9 mouse cellular contexts compared by ENCODE assay signal in genomic region chr2:167230554-167230953, GRCm38 (mm10). TPM values are rescaled to one million over a fixed set of nuclear protein-coding genes. Genes with fewer than 3 reads are reported as not detected.
DNase-seq lines count a peak whose midpoint lies in the region; ATAC-seq and TF ChIP-seq lines count a peak whose summit lies in the region.
"Had no signal": no experiment of that assay in that cellular context is flagged by ENCODE, and none has a peak within 500 bp of the region (broad histone marks: within the 10 kb centered on the region; RNA-seq: fewer than 3 reads in every experiment).

No protein-coding gene starts in this region.

- no peaks in the 10 kb centered on the region for H3K27me3 ChIP-seq in neural tube, embryonic 12.5 days (replicated peaks)
- no peaks in the 10 kb centered on the region for H3K27me3 ChIP-seq in kidney, adult 2 months (replicated peaks; ENCODE audit: control insufficient read depth, insufficient read depth, low read length)

- peaks cover 7% of the 10 kb centered on the region for H3K4me1 ChIP-seq in bone marrow macrophage, adult 2 months (ENCODE audit: control insufficient read depth, insufficient read depth, low read length)
- no peaks in the 10 kb centered on the region; the same call in 1 of the 2 replicates for H3K4me1 ChIP-seq in neural tube, embryonic 12.5 days
- peaks cover 4% of the 10 kb centered on the region; the same call in 1 of the 2 replicates for H3K4me1 ChIP-seq in kidney, adult 2 months (ENCODE audit: control insufficient read depth, insufficient read depth, low read length)

- WGBS in neural tube, embryonic 12.5 days: 12% methylated on average over 15 of the region's 15 CpGs
- WGBS in kidney, adult 2 months: 32% methylated on average over 15 of the region's 15 CpGs

- ATAC-seq in neural tube, embryonic 12.5 days (ENCODE audit: low FRiP score, low read depth): no peak

- peak; percentile 44 to 60 for DNase-seq in kidney, postnatal 4 days
- no peak for DNase-seq in kidney, adult 11 months
- peak; percentile 18 for DNase-seq in induced T-regulatory cell, adult 2 months (ENCODE audit: low read depth)
- DNase-seq in ovary, postnatal 36 days (ENCODE audit: low spot score): no peak
- no peak for DNase-seq in Muller cell, postnatal 12 days (ENCODE audit: inconsistent ontology term)
- no peak for DNase-seq in kidney, adult 2 months
- DNase-seq: left cerebral cortex, postnatal 4 days had no signal

- no peaks in the 10 kb centered on the region for H3K9me3 ChIP-seq in neural tube, embryonic 12.5 days

- H3K9ac ChIP-seq in neural tube, embryonic 12.5 days: no peak overlapping the region

- H3K4me3 ChIP-seq in bone marrow macrophage, adult 2 months (ENCODE audit: insufficient read depth, low read length): peak overlapping the region; percentile 29; the same call in 1 of the 2 replicates
- 0 out of 2 replicates have a peak overlapping the region, but pooled peaks have one; percentile 5 for H3K4me3 ChIP-seq in neural tube, embryonic 12.5 days
- no peak overlapping the region for H3K4me3 ChIP-seq in kidney, adult 2 months (ENCODE audit: insufficient read depth, low read depth, low read length)

- no peak overlapping the region for H3K27ac ChIP-seq in bone marrow macrophage, adult 2 months (ENCODE audit: insufficient read depth, low read depth, low read length)
- H3K27ac ChIP-seq in neural tube, embryonic 12.5 days: no peak overlapping the region
- H3K27ac ChIP-seq in kidney, adult 2 months (ENCODE audit: insufficient read depth, low read depth, low read length): no peak overlapping the region

- TF ChIP-seq CTCF in bone marrow macrophage, adult 2 months (IDR thresholded peaks at IDR 0.05; ENCODE audit: low read depth, low read length): no peak
- TF ChIP-seq CTCF in kidney, adult 2 months (conservative IDR thresholded peaks at IDR 0.05; ENCODE audit: insufficient read depth, insufficient read length, low read depth, low read length): no peak

- TF ChIP-seq POLR2A in bone marrow macrophage, adult 2 months (IDR thresholded peaks at IDR 0.05; ENCODE audit: borderline replicate concordance, low read depth, low read length): no peak
- no peak for TF ChIP-seq POLR2A in kidney, adult 2 months (IDR thresholded peaks at IDR 0.05; ENCODE audit: low read depth, low read length)

- H3K36me3 ChIP-seq in neural tube, embryonic 12.5 days: no peaks in the 10 kb centered on the region
- no peaks in the 10 kb centered on the region for H3K36me3 ChIP-seq in kidney, adult 2 months (ENCODE audit: control insufficient read depth, insufficient read depth, low read length)

- H3K4me2 ChIP-seq in neural tube, embryonic 12.5 days (replicated peaks): peak overlapping the region; percentile 45

RNA-seq across cellular contexts. Expression of gene Ptgis, which starts 9.8 kb away (rescaled TPM):
- not detected in 2 replicates for polyA plus RNA-seq in bone marrow macrophage, adult 2 months (2012; ENCODE audit: insufficient read depth, insufficient read length, missing spikeins)
- 8.5 and 8.7 TPM in 2 replicates for polyA plus RNA-seq in neural tube, embryonic 12.5 days (2016; fragmentation: Nextera tagmentation; extraction: Ambion mirVana)
- polyA plus RNA-seq in kidney, adult 2 months (2012; rRNA removed): 8.3 and 11.2 TPM in 2 replicates

RNA-seq across cellular contexts. Expression of gene Kcnb1, which starts 40.6 kb away (rescaled TPM):
- polyA plus RNA-seq in bone marrow macrophage, adult 2 months (2012; ENCODE audit: insufficient read depth, insufficient read length, missing spikeins): 0.62 and 0.84 TPM in 2 replicates
- polyA plus RNA-seq in neural tube, embryonic 12.5 days (2016; fragmentation: Nextera tagmentation; extraction: Ambion mirVana): 1.2 and 1.3 TPM in 2 replicates
- polyA plus RNA-seq in kidney, adult 2 months (2012; rRNA removed): 2.9 and 4.0 TPM in 2 replicates

Comparison
In these comparisons a context has a peak if more than half of its experiments do, and no peak if none do; other contexts are left out.
1. DNase-seq: peak in kidney, postnatal 4 days (2 of 2) and induced T-regulatory cell, adult 2 months (single experiment); none in kidney, adult 11 months (single experiment), ovary, postnatal 36 days (single experiment), Muller cell, postnatal 12 days (single experiment) and kidney, adult 2 months (single experiment).